Mouse (Mus musculus): ENCODE data around the gene Spns2.
"Not testable (repeated sequence)": the region's sequence is repeated elsewhere in the genome, so short reads cannot be mapped to it uniquely, and the experiment has no call there.

Gene Spns2

GRCm38 (mm10) chr11:72474926-72475325 lies 14.8 kb downstream of the Spns2 start:
- no peak for ATAC-seq (ENCODE audit: low TSS enrichment)

GRCm38 (mm10) chr11:72473540-72473939 lies 16.2 kb downstream of the Spns2 start:
- ATAC-seq (ENCODE audit: low TSS enrichment): no peak

GRCm38 (mm10) chr11:72471381-72471780 lies 18.3 kb downstream of the Spns2 start:
- no peak for ATAC-seq (ENCODE audit: low TSS enrichment)

- peak; percentile 35; the same call in 1 of the 2 replicates for ATAC-seq (ENCODE audit: low TSS enrichment)
Observed at GRCm38 (mm10) chr11:72470004-72470403, 19.7 kb downstream of the Spns2 start.

- peak; percentile 19; the same call in 1 of the 2 replicates for ATAC-seq (ENCODE audit: low TSS enrichment)
Observed at GRCm38 (mm10) chr11:72469217-72469616, 20.5 kb downstream of the Spns2 start.

- no peak for ATAC-seq (ENCODE audit: low TSS enrichment)
Observed at GRCm38 (mm10) chr11:72468525-72468924, 21.2 kb downstream of the Spns2 start.

- 0 out of 2 replicates have a peak, but pooled peaks have one; percentile 24 for ATAC-seq (ENCODE audit: low TSS enrichment)
Observed at GRCm38 (mm10) chr11:72466694-72467507, 22.8 kb downstream of the Spns2 start.

GRCm38 (mm10) chr11:72465978-72466693 lies 23.6 kb downstream of the Spns2 start:
- no peak for ATAC-seq (ENCODE audit: low TSS enrichment)

GRCm38 (mm10) chr11:72464821-72465220 lies 24.9 kb downstream of the Spns2 start:
- no peak for ATAC-seq (ENCODE audit: low TSS enrichment)

GRCm38 (mm10) chr11:72461500-72461981 lies 28.2 kb downstream of the Spns2 start:
- no peak for ATAC-seq (ENCODE audit: low TSS enrichment)

GRCm38 (mm10) chr11:72458502-72458901 lies 31.2 kb downstream of the Spns2 start:
- no peak for ATAC-seq (ENCODE audit: low TSS enrichment)

- ATAC-seq (ENCODE audit: low TSS enrichment): no peak
Observed at GRCm38 (mm10) chr11:72457995-72458496, 31.7 kb downstream of the Spns2 start.

GRCm38 (mm10) chr11:72455694-72456093 lies 34.0 kb downstream of the Spns2 start:
- ATAC-seq (ENCODE audit: low TSS enrichment): peak; percentile 45

GRCm38 (mm10) chr11:72453105-72453953 lies 36.4 kb downstream of the Spns2 start:
- no peak for ATAC-seq (ENCODE audit: low TSS enrichment)

- ATAC-seq (ENCODE audit: low TSS enrichment): no peak
Observed at GRCm38 (mm10) chr11:72452140-72452665, 37.5 kb downstream of the Spns2 start.

GRCm38 (mm10) chr11:72447475-72447874 lies 42.2 kb downstream of the Spns2 start:
- no peak for ATAC-seq (ENCODE audit: low TSS enrichment)

- no peak for ATAC-seq (ENCODE audit: low TSS enrichment)
Observed at GRCm38 (mm10) chr11:72446311-72447105, 43.2 kb downstream of the Spns2 start.

GRCm38 (mm10) chr11:72440965-72441664 lies 48.6 kb downstream of the Spns2 start, which contains the start of gene Mybbp1a:
Gene Mybbp1a, plus strand, starts transcription at chr11:72441355.
- ATAC-seq (ENCODE audit: low TSS enrichment): peak; percentile 95

- ATAC-seq (ENCODE audit: low TSS enrichment): not testable (repeated sequence)
Observed at GRCm38 (mm10) chr11:72440597-72440964, 49.1 kb downstream of the Spns2 start.

- no peak for ATAC-seq (ENCODE audit: low TSS enrichment)
Observed at GRCm38 (mm10) chr11:72438411-72438810, 51.3 kb downstream of the Spns2 start.
